Mouse (Mus musculus): ENCODE data around the gene Timd2. TPM values are rescaled to one million over a fixed set of nuclear protein-coding genes. Genes with fewer than 3 reads are reported as not detected.
"Not testable (repeated sequence)": the region's sequence is repeated elsewhere in the genome, so short reads cannot be mapped to it uniquely, and the experiment has no call there.

Gene Timd2
- polyA plus RNA-seq, 1 experiment from 2014 or later, result 0.42 TPM

GRCm38 (mm10) chr11:46683723-46684122, 23.1 kb downstream of the Timd2 start:
- Histone ChIP-seq H3K4me3 (ENCODE audit: low read depth, low read length) (no peak overlapping the region), H3K36me3 (ENCODE audit: control insufficient read depth, insufficient read depth, low read length) (no peaks in the 10 kb centered on the region), H3K9ac (ENCODE audit: low read depth, low read length) (no peak overlapping the region), H3K4me1 (ENCODE audit: control insufficient read depth, insufficient read depth, low read length) (no peaks in the 10 kb centered on the region), H3K9me3 (ENCODE audit: control insufficient read depth, low read length) (no peaks in the 10 kb centered on the region), H3K27me3 (replicated peaks; ENCODE audit: control insufficient read depth, insufficient read depth, low read length) (no peaks in the 10 kb centered on the region), H3K4me2 (ENCODE audit: low read depth, low read length) (no peak overlapping the region), H3K27ac (replicated peaks; ENCODE audit: low read depth, low read length) (no peak overlapping the region)
- ATAC-seq (ENCODE audit: low read depth) (no peak), DNase-seq (ENCODE audit: low spot score) (no peak)
- WGBS, result 50% methylated on average over 4 of the region's 4 CpGs

DNA sequence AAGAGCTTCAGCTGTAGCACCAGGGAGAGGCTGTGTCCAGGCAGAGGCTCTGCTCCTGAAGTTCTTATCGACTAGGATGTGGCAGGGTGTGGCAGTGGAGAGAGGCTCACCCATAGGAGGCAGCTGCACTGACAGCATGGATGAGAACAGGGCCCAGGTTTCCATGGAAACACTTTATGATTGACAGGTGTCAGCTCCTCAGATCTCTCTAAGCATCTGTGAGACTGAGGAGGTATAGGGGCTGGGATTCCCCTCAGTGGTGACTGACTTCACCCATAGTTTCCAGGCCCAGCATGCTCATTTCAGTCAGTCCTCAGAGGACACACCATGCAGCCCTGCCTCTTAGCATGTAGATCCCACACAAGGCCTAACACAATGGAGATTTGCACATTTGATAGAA, 24.0 kb downstream of the Timd2 start:
- Histone ChIP-seq H3K9me3 (ENCODE audit: control insufficient read depth, low read length) (no peaks in the 10 kb centered on the region), H3K9ac (ENCODE audit: low read depth, low read length) (no peak overlapping the region), H3K27me3 (replicated peaks; ENCODE audit: control insufficient read depth, insufficient read depth, low read length) (no peaks in the 10 kb centered on the region), H3K36me3 (ENCODE audit: control insufficient read depth, insufficient read depth, low read length) (no peaks in the 10 kb centered on the region), H3K4me3 (ENCODE audit: low read depth, low read length) (no peak overlapping the region), H3K4me2 (ENCODE audit: low read depth, low read length) (no peak overlapping the region), H3K27ac (replicated peaks; ENCODE audit: low read depth, low read length) (no peak overlapping the region), H3K4me1 (ENCODE audit: control insufficient read depth, insufficient read depth, low read length) (no peaks in the 10 kb centered on the region)
- no peak for DNase-seq (ENCODE audit: low spot score)
- ATAC-seq (ENCODE audit: low read depth), result no peak
- 81% methylated on average over 1 of the region's 1 CpGs for WGBS

DNA sequence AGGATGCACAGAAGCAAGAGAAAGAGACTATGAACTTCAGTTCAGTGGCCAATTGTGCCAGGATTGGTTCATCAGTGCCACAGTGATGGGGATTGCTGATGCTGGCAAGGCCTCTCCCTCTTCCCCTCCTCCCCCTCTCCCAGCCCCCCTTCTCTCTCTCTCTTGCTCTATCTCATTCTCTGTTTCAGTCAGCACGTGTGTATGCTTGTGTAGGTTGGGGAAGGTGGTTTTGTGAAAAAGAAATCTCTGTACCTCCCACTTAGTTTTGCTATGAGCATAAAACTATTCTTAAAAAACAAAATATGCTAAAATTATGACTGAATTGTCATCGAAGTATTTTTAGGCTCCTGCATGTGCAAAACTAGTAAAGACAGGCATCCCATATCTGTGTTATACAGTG, 38.9 kb downstream of the Timd2 start:
- no peaks in the 10 kb centered on the region for H3K9me3 ChIP-seq (ENCODE audit: control insufficient read depth, low read length)
- H3K27ac ChIP-seq (replicated peaks; ENCODE audit: low read depth, low read length), result no peak overlapping the region
- ATAC-seq (ENCODE audit: low read depth) (no peak), DNase-seq (ENCODE audit: low spot score) (no peak)
- no peak overlapping the region for H3K4me2 ChIP-seq (ENCODE audit: low read depth, low read length)
- no peaks in the 10 kb centered on the region for H3K4me1 ChIP-seq (ENCODE audit: control insufficient read depth, insufficient read depth, low read length)
- 64% methylated on average over 2 of the region's 2 CpGs for WGBS
- no peak overlapping the region for H3K9ac ChIP-seq (ENCODE audit: low read depth, low read length)
- no peaks in the 10 kb centered on the region for H3K27me3 ChIP-seq (replicated peaks; ENCODE audit: control insufficient read depth, insufficient read depth, low read length)
- no peaks in the 10 kb centered on the region for H3K36me3 ChIP-seq (ENCODE audit: control insufficient read depth, insufficient read depth, low read length)
- H3K4me3 ChIP-seq (ENCODE audit: low read depth, low read length), result no peak overlapping the region

DNA sequence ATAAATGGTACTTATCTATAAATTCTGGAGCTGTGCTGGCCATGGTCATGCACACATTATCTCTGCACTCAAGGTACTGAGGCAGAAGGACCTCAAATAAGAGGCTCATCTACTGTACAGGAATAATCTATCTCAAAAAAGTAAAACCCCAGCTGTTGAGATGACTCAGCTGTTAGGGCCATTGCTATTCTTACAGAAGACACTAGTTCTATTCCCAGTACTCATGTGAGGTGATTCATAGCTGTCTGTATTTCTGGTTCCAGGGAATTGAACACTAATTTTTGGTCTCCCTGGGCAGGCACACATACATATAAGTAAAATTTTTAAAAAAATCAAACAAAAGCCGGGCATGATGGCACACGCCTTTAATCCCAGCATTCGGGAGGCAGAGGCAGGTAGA, 39.8 kb downstream of the Timd2 start:
- 93% methylated on average over 3 of the region's 3 CpGs for WGBS
- H3K4me3 ChIP-seq (ENCODE audit: low read depth, low read length), result no peak overlapping the region
- H3K4me2 ChIP-seq (ENCODE audit: low read depth, low read length), result no peak overlapping the region
- no peaks in the 10 kb centered on the region for H3K9me3 ChIP-seq (ENCODE audit: control insufficient read depth, low read length)
- H3K27ac ChIP-seq (replicated peaks; ENCODE audit: low read depth, low read length), result no peak overlapping the region
- no peaks in the 10 kb centered on the region for H3K27me3 ChIP-seq (replicated peaks; ENCODE audit: control insufficient read depth, insufficient read depth, low read length)
- no peak overlapping the region for H3K9ac ChIP-seq (ENCODE audit: low read depth, low read length)
- H3K4me1 ChIP-seq (ENCODE audit: control insufficient read depth, insufficient read depth, low read length), result no peaks in the 10 kb centered on the region
- ATAC-seq (ENCODE audit: low read depth), result no peak
- H3K36me3 ChIP-seq (ENCODE audit: control insufficient read depth, insufficient read depth, low read length), result no peaks in the 10 kb centered on the region
- DNase-seq (ENCODE audit: low spot score), result no peak

GRCm38 (mm10) chr11:46665599-46666522, 41.0 kb downstream of the Timd2 start:
- Histone ChIP-seq H3K27ac (replicated peaks; ENCODE audit: low read depth, low read length) (no peak overlapping the region), H3K4me1 (ENCODE audit: control insufficient read depth, insufficient read depth, low read length) (no peaks in the 10 kb centered on the region), H3K4me2 (ENCODE audit: low read depth, low read length) (no peak overlapping the region), H3K9ac (ENCODE audit: low read depth, low read length) (no peak overlapping the region), H3K36me3 (ENCODE audit: control insufficient read depth, insufficient read depth, low read length) (no peaks in the 10 kb centered on the region), H3K9me3 (ENCODE audit: control insufficient read depth, low read length) (no peaks in the 10 kb centered on the region), H3K27me3 (replicated peaks; ENCODE audit: control insufficient read depth, insufficient read depth, low read length) (no peaks in the 10 kb centered on the region), H3K4me3 (ENCODE audit: low read depth, low read length) (no peak overlapping the region)
- 54% methylated on average over 6 of the region's 6 CpGs for WGBS
- ATAC-seq (ENCODE audit: low read depth) (no peak), DNase-seq (ENCODE audit: low spot score) (peak; percentile 40)

- Histone ChIP-seq H3K27ac (replicated peaks; ENCODE audit: low read depth, low read length) (no peak overlapping the region), H3K4me1 (ENCODE audit: control insufficient read depth, insufficient read depth, low read length) (no peaks in the 10 kb centered on the region), H3K27me3 (replicated peaks; ENCODE audit: control insufficient read depth, insufficient read depth, low read length) (no peaks in the 10 kb centered on the region), H3K36me3 (ENCODE audit: control insufficient read depth, insufficient read depth, low read length) (no peaks in the 10 kb centered on the region), H3K4me2 (ENCODE audit: low read depth, low read length) (no peak overlapping the region), H3K9ac (ENCODE audit: low read depth, low read length) (no peak overlapping the region), H3K9me3 (ENCODE audit: control insufficient read depth, low read length) (no peaks in the 10 kb centered on the region), H3K4me3 (ENCODE audit: low read depth, low read length) (no peak overlapping the region)
- no peak for DNase-seq (ENCODE audit: low spot score)
- ATAC-seq (ENCODE audit: low read depth), result no peak
- WGBS, result 63% methylated on average over 4 of the region's 4 CpGs
Observed at GRCm38 (mm10) chr11:46663215-46663614, 43.6 kb downstream of the Timd2 start.

DNA sequence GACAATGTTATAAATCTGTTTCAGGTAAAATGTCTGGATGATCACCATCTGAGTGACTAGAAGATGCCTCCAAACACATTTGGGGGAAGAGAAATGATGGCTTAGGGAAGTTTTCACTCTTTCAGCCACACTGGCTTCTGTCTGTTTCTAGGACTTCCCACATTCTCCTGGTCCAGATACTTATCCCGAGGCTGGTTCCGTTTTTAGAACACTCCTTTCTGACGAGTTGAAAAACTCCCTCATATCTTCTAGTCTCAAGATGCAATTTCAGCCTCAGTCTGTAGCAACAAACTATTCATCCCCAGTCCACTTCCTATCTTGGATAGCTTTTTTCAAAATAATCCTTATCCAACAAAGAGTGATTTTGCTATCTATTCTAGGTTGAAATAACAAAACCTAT, 54.4 kb downstream of the Timd2 start:
- H3K27ac ChIP-seq (replicated peaks; ENCODE audit: low read depth, low read length), result no peak overlapping the region
- H3K4me2 ChIP-seq (ENCODE audit: low read depth, low read length), result no peak overlapping the region
- no peaks in the 10 kb centered on the region for H3K36me3 ChIP-seq (ENCODE audit: control insufficient read depth, insufficient read depth, low read length)
- no peak overlapping the region for H3K9ac ChIP-seq (ENCODE audit: low read depth, low read length)
- no peaks in the 10 kb centered on the region for H3K27me3 ChIP-seq (replicated peaks; ENCODE audit: control insufficient read depth, insufficient read depth, low read length)
- no peaks in the 10 kb centered on the region for H3K4me1 ChIP-seq (ENCODE audit: control insufficient read depth, insufficient read depth, low read length)
- H3K9me3 ChIP-seq (ENCODE audit: control insufficient read depth, low read length), result no peaks in the 10 kb centered on the region
- ATAC-seq (ENCODE audit: low read depth) (no peak), DNase-seq (ENCODE audit: low spot score) (no peak)
- no peak overlapping the region for H3K4me3 ChIP-seq (ENCODE audit: low read depth, low read length)
- WGBS, result 88% methylated on average over 3 of the region's 3 CpGs

DNA sequence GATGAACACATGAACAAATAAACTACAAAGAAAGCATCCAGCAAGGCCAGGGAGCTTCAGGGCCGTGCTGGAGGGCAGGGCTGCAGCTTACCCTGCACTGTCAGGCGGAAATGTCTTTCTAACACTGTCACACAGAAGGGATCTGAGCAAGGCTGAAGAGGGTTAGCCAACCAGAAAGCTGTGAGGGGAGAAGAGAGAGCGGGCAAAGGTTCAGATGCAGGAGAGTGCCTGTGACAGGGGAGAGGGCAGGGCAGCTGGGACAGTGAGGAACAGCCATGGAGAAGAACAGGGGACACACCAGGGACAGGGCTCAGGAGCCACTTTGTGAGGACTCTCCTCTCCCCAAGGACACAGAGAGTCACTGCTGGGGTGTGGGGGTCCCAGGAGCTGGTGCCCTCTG, 57.2 kb downstream of the Timd2 start:
- WGBS, result 47% methylated on average over 3 of the region's 3 CpGs
- not testable (repeated sequence) for H3K9ac ChIP-seq (ENCODE audit: low read depth, low read length); H3K27me3 ChIP-seq (replicated peaks; ENCODE audit: control insufficient read depth, insufficient read depth, low read length); H3K4me3 ChIP-seq (ENCODE audit: low read depth, low read length); DNase-seq (ENCODE audit: low spot score); H3K27ac ChIP-seq (replicated peaks; ENCODE audit: low read depth, low read length); H3K4me2 ChIP-seq (ENCODE audit: low read depth, low read length); H3K4me1 ChIP-seq (ENCODE audit: control insufficient read depth, insufficient read depth, low read length); ATAC-seq (ENCODE audit: low read depth); H3K9me3 ChIP-seq (ENCODE audit: control insufficient read depth, low read length); H3K36me3 ChIP-seq (ENCODE audit: control insufficient read depth, insufficient read depth, low read length)

DNA sequence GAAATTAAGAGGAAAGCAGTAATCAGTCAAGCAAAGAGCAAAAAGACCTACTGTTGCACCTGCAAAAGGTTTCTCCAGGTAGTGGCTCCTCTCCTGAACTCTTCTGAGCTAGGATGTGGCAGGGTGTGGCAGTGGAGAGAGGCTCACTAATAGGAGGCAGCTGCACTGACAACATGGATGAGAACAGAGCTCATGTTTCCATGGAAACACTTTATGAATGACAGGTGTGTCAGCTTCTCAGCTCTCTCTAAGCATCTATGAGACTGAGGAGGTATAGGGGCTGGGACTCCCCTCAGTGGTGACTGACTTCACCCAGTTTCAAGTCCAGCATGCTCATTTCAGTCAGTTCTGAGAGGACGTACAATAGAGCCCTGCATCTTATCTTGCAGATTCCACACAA, 62.0 kb downstream of the Timd2 start:
- WGBS, result 70% methylated on average over 1 of the region's 1 CpGs
- Histone ChIP-seq H3K27ac (replicated peaks; ENCODE audit: low read depth, low read length) (no peak overlapping the region), H3K9me3 (ENCODE audit: control insufficient read depth, low read length) (no peaks in the 10 kb centered on the region), H3K4me3 (ENCODE audit: low read depth, low read length) (no peak overlapping the region), H3K36me3 (ENCODE audit: control insufficient read depth, insufficient read depth, low read length) (no peaks in the 10 kb centered on the region), H3K4me1 (ENCODE audit: control insufficient read depth, insufficient read depth, low read length) (no peaks in the 10 kb centered on the region), H3K4me2 (ENCODE audit: low read depth, low read length) (no peak overlapping the region), H3K27me3 (replicated peaks; ENCODE audit: control insufficient read depth, insufficient read depth, low read length) (no peaks in the 10 kb centered on the region), H3K9ac (ENCODE audit: low read depth, low read length) (no peak overlapping the region)
- DNase-seq (ENCODE audit: low spot score), result no peak
- no peak for ATAC-seq (ENCODE audit: low read depth)

All from embryonic facial prominence, embryonic 14.5 days (tissue).